Mouse (Mus musculus): ENCODE results near the gene Me3. TPM values are rescaled to one million over a fixed set of nuclear protein-coding genes. Genes with fewer than 3 reads are reported as not detected.

Gene Me3
- polyA plus RNA-seq, 1 experiment from 2014 or later, result 2.5 TPM

DNA sequence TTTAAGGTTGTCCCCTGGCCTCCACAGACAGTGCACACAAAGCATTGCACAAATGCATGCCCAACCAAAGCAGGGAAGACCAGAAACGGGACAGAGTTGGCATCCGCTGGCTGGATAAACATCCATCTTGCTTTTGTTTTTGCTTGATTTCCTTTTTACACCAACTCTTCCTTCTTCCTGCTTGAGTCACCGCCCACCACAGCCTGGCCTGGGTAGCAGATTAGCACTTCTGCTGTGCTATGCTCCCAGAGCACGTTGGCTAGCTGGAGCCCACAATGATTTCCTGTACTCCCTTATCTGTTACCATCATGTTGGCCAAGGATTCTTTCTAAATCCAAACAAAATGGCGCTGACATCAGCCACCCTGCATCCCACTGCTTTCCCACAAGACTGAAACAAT lies 235.0 kb downstream of the Me3 start:
- Histone ChIP-seq H3K27ac (no peak overlapping the region), H3K36me3 (no peaks in the 10 kb centered on the region), H3K27me3 (replicated peaks) (no peaks in the 10 kb centered on the region), H3K4me1 (no peaks in the 10 kb centered on the region), H3K4me3 (replicated peaks) (no peak overlapping the region), H3K4me2 (no peak overlapping the region), H3K9ac (no peak overlapping the region), H3K9me3 (no peaks in the 10 kb centered on the region)
- WGBS, result 72% methylated on average over 5 of the region's 5 CpGs
- ATAC-seq (ENCODE audit: insufficient read depth, low FRiP score, low read depth), result no peak

DNA sequence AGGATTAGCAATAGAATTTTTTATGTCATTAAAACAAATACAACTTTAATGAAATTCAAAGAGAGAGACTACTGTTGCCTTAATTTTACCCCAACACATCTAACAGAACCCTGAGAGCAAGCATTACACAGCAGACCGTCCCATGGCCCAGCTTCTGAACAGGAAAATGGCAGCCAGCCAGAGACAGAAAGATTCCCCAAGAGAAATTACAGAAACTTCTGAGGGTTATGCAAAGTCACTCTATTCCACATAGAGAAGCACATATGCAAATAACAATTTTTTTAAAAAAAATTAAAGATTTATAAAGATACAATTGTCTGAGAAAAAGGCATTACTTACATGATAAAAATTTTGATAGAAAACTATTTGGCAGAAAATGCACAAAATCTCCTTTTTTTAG lies 247.5 kb downstream of the Me3 start:
- no peaks in the 10 kb centered on the region for H3K27me3 ChIP-seq (replicated peaks)
- 45% methylated on average over 1 of the region's 1 CpGs for WGBS
- H3K4me2 ChIP-seq, result no peak overlapping the region
- no peak overlapping the region for H3K9ac ChIP-seq
- H3K4me1 ChIP-seq, result no peaks in the 10 kb centered on the region
- H3K36me3 ChIP-seq, result no peaks in the 10 kb centered on the region
- no peak overlapping the region for H3K27ac ChIP-seq
- ATAC-seq (ENCODE audit: insufficient read depth, low FRiP score, low read depth), result no peak
- no peaks in the 10 kb centered on the region for H3K9me3 ChIP-seq
- H3K4me3 ChIP-seq (replicated peaks), result no peak overlapping the region

DNA sequence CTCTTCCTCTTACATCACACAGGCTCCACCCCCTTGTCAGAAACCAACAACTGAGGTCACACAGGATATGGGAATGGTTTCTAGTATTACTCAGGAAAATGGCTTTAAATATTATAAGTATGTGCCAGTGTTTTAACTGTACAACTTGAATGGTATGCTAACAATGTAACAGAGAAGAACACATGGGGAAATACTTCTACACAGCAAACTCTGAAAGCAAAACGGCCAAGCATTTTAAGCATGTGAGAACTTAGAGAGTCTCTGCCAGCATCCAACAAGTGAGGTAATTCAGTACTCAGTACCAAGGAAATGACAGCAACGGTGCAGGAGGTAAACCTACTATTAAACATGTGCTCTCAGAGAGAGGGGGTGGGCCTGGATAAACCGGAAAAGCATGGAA lies 252.4 kb downstream of the Me3 start:
- H3K9me3 ChIP-seq, result no peaks in the 10 kb centered on the region
- no peaks in the 10 kb centered on the region for H3K36me3 ChIP-seq
- WGBS, result 53% methylated on average over 3 of the region's 3 CpGs
- no peak overlapping the region for H3K27ac ChIP-seq
- H3K4me3 ChIP-seq (replicated peaks), result no peak overlapping the region
- ATAC-seq (ENCODE audit: insufficient read depth, low FRiP score, low read depth), result no peak
- H3K4me1 ChIP-seq, result no peaks in the 10 kb centered on the region
- H3K27me3 ChIP-seq (replicated peaks), result no peaks in the 10 kb centered on the region
- no peak overlapping the region for H3K4me2 ChIP-seq
- H3K9ac ChIP-seq, result no peak overlapping the region

DNA sequence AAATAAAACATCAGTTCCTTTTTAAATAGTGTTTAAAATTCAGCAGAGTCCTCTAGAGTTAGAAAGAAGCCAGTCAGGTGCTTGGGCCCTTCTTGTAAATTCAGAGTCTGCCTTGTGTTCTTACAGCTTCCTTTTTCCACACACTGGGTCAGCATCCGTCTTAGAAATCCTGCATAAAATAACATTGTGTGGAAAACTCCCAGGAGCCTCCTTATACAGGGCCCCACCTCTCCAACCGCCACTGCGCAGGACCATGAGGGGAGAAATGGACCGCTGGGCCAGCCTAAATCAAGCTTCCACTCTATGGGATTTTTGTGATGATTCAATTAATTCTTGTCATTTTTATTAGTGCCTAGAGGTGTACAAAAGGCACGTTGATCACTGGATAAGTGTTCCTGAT lies 259.2 kb downstream of the Me3 start:
- H3K27me3 ChIP-seq (replicated peaks), result no peaks in the 10 kb centered on the region
- H3K27ac ChIP-seq, result no peak overlapping the region
- no peak overlapping the region for H3K4me3 ChIP-seq (replicated peaks)
- no peak for ATAC-seq (ENCODE audit: insufficient read depth, low FRiP score, low read depth)
- H3K9me3 ChIP-seq, result no peaks in the 10 kb centered on the region
- WGBS, result 86% methylated on average over 5 of the region's 5 CpGs
- H3K9ac ChIP-seq, result no peak overlapping the region
- H3K4me2 ChIP-seq, result no peak overlapping the region
- no peaks in the 10 kb centered on the region for H3K4me1 ChIP-seq
- no peaks in the 10 kb centered on the region for H3K36me3 ChIP-seq

DNA sequence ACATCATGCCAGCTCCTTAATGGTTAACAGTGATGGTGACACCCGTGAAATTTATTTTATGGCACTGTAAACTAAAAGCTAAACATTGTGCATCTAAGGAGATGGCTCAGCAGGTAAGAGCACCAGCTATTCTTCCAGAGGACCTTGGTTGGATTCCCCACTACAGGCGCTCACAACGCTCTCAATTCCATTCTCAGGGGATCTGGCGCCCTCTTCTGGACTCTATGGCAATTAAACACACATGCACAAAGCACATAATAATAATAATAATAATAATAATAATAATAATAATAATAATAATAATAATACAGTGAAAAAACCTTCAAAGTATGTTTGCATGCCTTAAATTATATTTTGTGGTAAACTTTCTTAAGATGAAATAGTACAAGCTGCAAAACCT lies 259.7 kb downstream of the Me3 start:
- Histone ChIP-seq H3K4me3 (replicated peaks) (no peak overlapping the region), H3K9ac (no peak overlapping the region)
- WGBS, result 36% methylated on average over 4 of the region's 4 CpGs

DNA sequence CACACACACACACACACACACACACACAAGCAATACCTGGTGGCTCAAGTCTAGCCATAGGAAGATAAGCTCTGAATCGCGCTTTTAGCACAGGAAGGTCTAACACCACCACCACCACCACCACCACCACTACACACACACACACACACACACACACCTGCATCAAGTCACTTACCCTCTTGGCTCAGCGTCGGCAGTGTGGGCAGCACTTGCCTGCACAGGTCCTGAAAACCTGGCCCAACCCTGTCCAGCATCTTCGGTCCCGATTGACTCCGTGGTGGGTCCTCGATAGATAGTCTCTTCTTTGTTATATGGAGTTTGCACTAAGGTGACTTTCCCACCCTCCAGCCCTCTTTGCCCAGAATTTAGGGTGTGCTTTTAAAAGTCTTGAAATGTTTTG lies 270.8 kb downstream of the Me3 start:
- Histone ChIP-seq H3K9ac (no peak overlapping the region), H3K27ac (no peak overlapping the region)
- no peak for ATAC-seq (ENCODE audit: insufficient read depth, low FRiP score, low read depth)

More for the DNA sequence above, 259.7 kb downstream of the Me3 start:
- no peaks in the 10 kb centered on the region for H3K9me3 ChIP-seq
- H3K4me2 ChIP-seq, result no peak overlapping the region
- ATAC-seq (ENCODE audit: insufficient read depth, low FRiP score, low read depth), result no peak
- H3K36me3 ChIP-seq, result no peaks in the 10 kb centered on the region
- no peak overlapping the region for H3K27ac ChIP-seq
- H3K27me3 ChIP-seq (replicated peaks), result no peaks in the 10 kb centered on the region
- no peaks in the 10 kb centered on the region for H3K4me1 ChIP-seq

DNA sequence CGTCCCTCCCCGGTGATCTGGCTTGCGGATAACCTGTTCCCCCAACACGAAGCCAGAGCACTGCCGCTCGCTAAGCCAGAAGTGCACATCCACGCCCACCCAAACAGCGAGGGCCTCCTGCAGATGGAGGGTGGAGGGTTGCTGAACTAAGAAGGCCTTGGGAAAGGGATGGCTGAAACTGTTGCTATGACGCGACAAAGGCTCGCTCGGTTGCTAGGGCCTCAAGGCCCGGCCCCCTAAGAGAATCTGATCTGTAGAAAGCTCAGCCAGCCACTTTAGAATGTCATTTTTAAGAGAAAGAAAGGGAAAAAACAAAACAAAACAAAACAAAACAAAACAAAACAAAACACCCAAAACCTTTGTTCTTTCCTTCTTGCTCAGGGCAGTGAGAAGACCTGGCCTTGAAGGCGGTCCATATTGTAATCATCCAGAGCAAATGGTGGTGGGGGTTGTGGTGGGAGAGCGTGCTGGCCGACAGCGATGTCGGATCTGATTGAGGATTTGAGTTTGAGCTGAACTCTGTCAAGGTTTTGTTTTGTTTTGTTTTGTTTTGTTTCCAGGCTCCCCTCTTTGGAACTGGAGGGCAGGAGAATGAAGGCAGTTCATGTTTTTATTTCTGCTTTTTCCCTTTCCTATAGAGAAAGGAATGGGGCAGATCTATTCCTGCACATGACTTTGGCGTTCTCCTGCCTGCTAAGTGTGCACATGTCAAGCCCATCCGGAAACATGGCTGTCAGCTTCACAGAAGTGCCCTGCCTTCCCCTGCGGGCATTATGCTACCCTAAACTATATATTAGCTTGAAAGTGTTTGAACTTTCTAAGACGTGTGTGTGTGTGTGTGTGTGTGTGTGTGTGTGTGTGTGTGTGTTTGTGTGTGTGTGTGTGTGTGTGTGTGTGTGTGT lies 271.5 kb downstream of the Me3 start, which contains the start of gene Ccdc81:
Gene Ccdc81, minus strand, starts transcription at position 188 of the 902 bp plus-strand sequence.
- no peaks in the 10 kb centered on the region for H3K27me3 ChIP-seq (replicated peaks)
- no peak within 1 kb of the TSS for H3K4me3 ChIP-seq (replicated peaks)
- no peak within 1 kb of the TSS for H3K9ac ChIP-seq
- H3K9me3 ChIP-seq, result no peaks in the 10 kb centered on the region
- no peaks in the 10 kb centered on the region for H3K36me3 ChIP-seq
- peak; percentile 70; the same call in 1 of the 2 replicates for ATAC-seq (ENCODE audit: insufficient read depth, low FRiP score, low read depth)
- peak within 1 kb of the TSS; percentile 45 for H3K4me2 ChIP-seq
- H3K27ac ChIP-seq, result no peak within 1 kb of the TSS
- 34% methylated on average over 22 of the region's 22 CpGs for WGBS
- H3K4me1 ChIP-seq, result peaks cover 4% of the 10 kb centered on the region; the same call in 1 of the 2 replicates

More for the DNA sequence above, 270.8 kb downstream of the Me3 start:
- Histone ChIP-seq H3K27me3 (replicated peaks) (no peaks in the 10 kb centered on the region), H3K4me3 (replicated peaks) (no peak overlapping the region), H3K9me3 (no peaks in the 10 kb centered on the region), H3K36me3 (no peaks in the 10 kb centered on the region), H3K4me1 (peaks cover 4% of the 10 kb centered on the region; the same call in 1 of the 2 replicates), H3K4me2 (peak overlapping the region; percentile 45)
- WGBS, result 73% methylated on average over 8 of the region's 8 CpGs

Other genes starting within 250 kb of the Me3 start
- gene Tmem135, start 228.2 kb upstream of the Me3 start, polyA plus RNA-seq (2015; fragmentation: Nextera tagmentation; extraction: Ambion mirVana), result 35.5 and 37.3 TPM in 2 replicates
- gene Fzd4, start 228.0 kb upstream of the Me3 start, polyA plus RNA-seq (2015; fragmentation: Nextera tagmentation; extraction: Ambion mirVana), result 12.8 and 13.9 TPM in 2 replicates
- gene Prss23, start 105.2 kb upstream of the Me3 start, polyA plus RNA-seq (2015; fragmentation: Nextera tagmentation; extraction: Ambion mirVana), result 65.8 and 73.6 TPM in 2 replicates

Data from stomach, embryonic 15.5 days (tissue).